Mouse (Mus musculus): ENCODE measurements around the gene F10. TPM values are rescaled to one million over a fixed set of nuclear protein-coding genes. Genes with fewer than 3 reads are reported as not detected.

Gene F10
- 10 to 100 TPM; 39.8 to 60.3 TPM for total RNA-seq (2023)

DNA sequence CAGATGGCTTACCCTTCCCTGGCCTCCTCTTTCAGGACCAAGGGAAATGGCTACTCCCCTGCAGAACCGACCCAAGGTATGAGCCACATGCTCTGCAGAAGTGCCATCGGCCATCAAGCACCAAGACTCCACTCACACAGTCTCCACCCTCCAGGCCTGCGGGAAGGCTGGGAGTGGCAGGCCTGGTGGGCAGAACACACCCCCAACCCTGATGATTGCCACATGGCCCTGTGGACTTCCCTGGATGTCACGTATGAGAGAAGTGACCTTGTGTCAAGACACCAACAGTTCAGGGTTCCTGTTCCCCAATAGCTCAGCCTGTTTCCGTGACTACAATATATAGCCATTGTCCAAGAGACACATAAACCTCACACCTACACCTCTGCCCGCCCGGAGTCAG lies at the start of gene F10:
F10 (plus strand) TSS at position 294 of the 400 bp plus-strand sequence.

DNA sequence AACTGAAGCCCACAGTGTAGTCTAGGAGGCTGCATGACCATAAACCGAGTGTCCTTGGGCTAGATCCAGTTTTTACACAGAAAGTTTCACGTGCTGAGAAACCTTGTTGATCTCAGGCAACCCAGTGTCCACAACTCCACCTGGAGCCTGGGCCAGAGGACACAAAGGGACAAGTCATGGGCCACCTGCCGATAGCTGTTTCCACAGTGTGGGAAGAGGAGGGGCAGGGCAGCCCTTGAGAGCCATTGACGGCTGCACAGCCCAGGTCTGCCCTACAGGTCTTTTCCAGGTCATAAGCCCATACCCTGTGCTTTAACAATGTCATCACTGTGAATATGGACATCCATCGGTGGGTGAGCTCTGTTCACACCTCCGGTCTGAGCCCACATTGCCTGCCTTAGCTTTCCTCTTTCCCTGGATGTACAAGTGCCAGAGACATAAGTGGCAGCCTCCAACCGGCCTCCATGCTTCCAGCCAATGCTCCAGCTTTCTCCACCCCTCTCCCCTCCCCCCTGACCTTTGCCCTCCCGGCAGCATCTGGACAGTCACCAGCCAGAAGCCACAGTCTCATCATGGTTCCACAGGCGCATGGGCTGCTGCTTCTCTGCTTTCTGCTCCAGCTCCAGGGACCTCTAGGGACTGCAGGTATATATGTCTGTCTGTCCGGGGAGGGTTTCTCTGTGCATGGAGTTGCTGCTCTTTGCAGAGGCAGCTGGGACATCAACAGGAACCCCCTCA lies 11.5 kb upstream of the F10 start, which contains the start of gene F7:
F7 (plus strand) TSS at position 548 of the 738 bp plus-strand sequence.

GRCm38 (mm10) chr8:13060441-13061150 lies 23.5 kb downstream of the F10 start, which contains the start of gene Proz:
TSS of gene Proz (plus strand) at chr8:13060914.

DNA sequence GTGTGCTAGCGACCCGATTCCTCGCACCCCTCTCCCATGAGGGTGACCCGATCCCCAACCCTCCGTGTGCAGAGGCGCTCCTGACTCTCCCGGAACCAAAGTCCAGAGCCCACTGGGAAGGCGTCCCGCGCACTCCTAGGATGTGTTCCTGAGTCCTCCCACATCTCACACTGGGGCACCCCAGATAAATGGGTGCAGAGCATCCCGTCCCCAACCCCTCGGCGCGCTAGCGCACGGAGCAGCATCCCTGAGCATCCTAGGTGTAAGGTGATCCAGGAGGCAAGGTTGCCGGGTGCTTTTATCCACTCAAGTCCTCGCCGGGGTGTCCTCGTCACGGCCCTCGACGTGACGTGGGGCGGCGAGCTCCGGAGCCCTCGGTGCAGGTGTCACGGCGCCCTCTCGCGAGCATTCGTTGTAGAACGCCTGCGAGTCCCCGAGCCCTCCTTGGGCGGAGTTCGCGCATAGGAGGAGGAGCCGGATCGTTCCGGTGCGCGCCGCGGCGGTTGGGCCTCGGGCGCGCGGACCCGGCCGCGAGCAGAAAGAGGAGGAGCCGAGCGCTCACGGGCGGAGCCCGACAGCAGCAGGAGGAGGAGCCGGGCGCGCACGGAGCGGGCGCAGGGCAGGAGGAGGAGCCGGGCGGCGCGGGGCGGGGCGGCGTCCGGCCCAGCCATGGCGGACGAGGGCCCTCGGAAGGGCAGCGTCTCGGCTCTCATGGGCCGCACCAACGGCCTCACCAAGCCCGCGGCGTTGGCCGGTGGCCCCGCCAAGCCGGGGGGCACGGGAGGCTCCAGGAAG lies 68.2 kb downstream of the F10 start, which contains the start of the genes Pcid2 and Cul4a:
Pcid2 (minus strand) TSS at position 373 of the 795 bp plus-strand sequence.
Cul4a (plus strand) TSS at position 535 of the 795 bp plus-strand sequence.

Other genes starting within 250 kb of the F10 start
- gene Mcf2l, start 163.5 kb upstream of the F10 start, total RNA-seq (2023), result 10 to 100 TPM; 29.7 to 42.4 TPM
- 1 to 10 TPM; 1.2 to 2.1 TPM for gene F7, start 11.3 kb upstream of the F10 start, total RNA-seq (2023)
- gene Proz, start 23.6 kb downstream of the F10 start, total RNA-seq (2023), result under 1 TPM in 1 of 2 experiments, not detected in 1; 0.18 TPM
- 10 to 100 TPM; 21.5 to 24.8 TPM for gene Pcid2, start 68.2 kb downstream of the F10 start, total RNA-seq (2023)
- gene Cul4a, start 68.3 kb downstream of the F10 start, total RNA-seq (2023), result 10 to 100 TPM; 40.5 to 45.0 TPM
- gene Lamp1, start 121.9 kb downstream of the F10 start, total RNA-seq (2023), result 100 to 1,000 TPM; 295 to 392 TPM
- under 1 TPM; 0.26 to 0.36 TPM for gene Grtp1, start 163.3 kb downstream of the F10 start, total RNA-seq (2023)
- not detected for gene Adprhl1, start 216.9 kb downstream of the F10 start, total RNA-seq (2023)

All from neutrophil, adult 59 days (primary cell).